Mouse (Mus musculus): Measurements from ENCODE around the gene Smpd2. TPM values are rescaled to one million over a fixed set of nuclear protein-coding genes. Genes with fewer than 3 reads are reported as not detected.

Smpd2 gene
- 35.0 and 37.0 TPM in 2 replicates for polyA plus RNA-seq (2015; fragmentation: Nextera tagmentation; extraction: Ambion mirVana)

GRCm38 (mm10) chr10:41489708-41490517 is at the start of gene Smpd2, which contains the start of gene Ppil6:
Gene Smpd2 (minus strand): TSS chr10:41490369.
Gene Ppil6 (plus strand): TSS chr10:41490439.
- Histone ChIP-seq H3K4me1 (replicated peaks) (peaks cover 39% of the 10 kb centered on the region), H3K27ac (no peak within 1 kb of the TSS), H3K36me3 (peaks cover 30% of the 10 kb centered on the region), H3K9me3 (no peaks in the 10 kb centered on the region), H3K9ac (replicated peaks) (peak within 1 kb of the TSS; percentile 72), H3K4me3 (replicated peaks) (peak within 1 kb of the TSS; percentile 66), H3K4me2 (replicated peaks) (peak within 1 kb of the TSS; percentile 85), H3K27me3 (0 out of 2 replicates have a peak, but pooled peaks cover 3% of the 10 kb centered on the region)
- ATAC-seq, result peak; percentile 95
- under 1% methylated on average over 50 of the region's 50 CpGs for WGBS

GRCm38 (mm10) chr10:41538986-41539385 is 48.8 kb upstream of the Smpd2 start:
- WGBS, result 93% methylated on average over 4 of the region's 4 CpGs
- peaks cover 5% of the 10 kb centered on the region; the same call in 1 of the 2 replicates for H3K4me1 ChIP-seq (replicated peaks)
- H3K4me3 ChIP-seq (replicated peaks), result no peak overlapping the region

GRCm38 (mm10) chr10:41537983-41538330 is 47.8 kb upstream of the Smpd2 start:
- Histone ChIP-seq H3K36me3 (peaks cover 37% of the 10 kb centered on the region), H3K27ac (no peak overlapping the region), H3K4me3 (replicated peaks) (no peak overlapping the region), H3K4me2 (replicated peaks) (no peak overlapping the region), H3K9ac (replicated peaks) (no peak overlapping the region), H3K9me3 (peaks cover 4% of the 10 kb centered on the region), H3K27me3 (peaks cover 24% of the 10 kb centered on the region), H3K4me1 (replicated peaks) (0 out of 2 replicates have a peak, but pooled peaks cover 3% of the 10 kb centered on the region)
- ATAC-seq, result 0 out of 2 replicates have a peak, but pooled peaks have one; percentile 58
- WGBS, result 83% methylated on average over 3 of the region's 3 CpGs

More at GRCm38 (mm10) chr10:41538986-41539385, 48.8 kb upstream of the Smpd2 start:
- no peak for ATAC-seq
- Histone ChIP-seq H3K9me3 (peaks cover 4% of the 10 kb centered on the region), H3K36me3 (peaks cover 27% of the 10 kb centered on the region), H3K9ac (replicated peaks) (no peak overlapping the region), H3K4me2 (replicated peaks) (no peak overlapping the region), H3K27me3 (peaks cover 24% of the 10 kb centered on the region), H3K27ac (no peak overlapping the region)

- H3K36me3 ChIP-seq, result peaks cover 42% of the 10 kb centered on the region
- H3K4me1 ChIP-seq (replicated peaks), result 0 out of 2 replicates have a peak, but pooled peaks cover 3% of the 10 kb centered on the region
- H3K4me2 ChIP-seq (replicated peaks), result no peak overlapping the region
- H3K4me3 ChIP-seq (replicated peaks), result no peak overlapping the region
- 25% methylated on average over 4 of the region's 4 CpGs for WGBS
- peaks cover 4% of the 10 kb centered on the region for H3K9me3 ChIP-seq
- no peak overlapping the region for H3K9ac ChIP-seq (replicated peaks)
- ATAC-seq, result peak; percentile 72
- H3K27me3 ChIP-seq, result peaks cover 21% of the 10 kb centered on the region
- no peak overlapping the region for H3K27ac ChIP-seq
Measured at GRCm38 (mm10) chr10:41537226-41537982, 47.2 kb upstream of the Smpd2 start.

GRCm38 (mm10) chr10:41536714-41537113 is 46.5 kb upstream of the Smpd2 start:
- 97% methylated on average over 1 of the region's 1 CpGs for WGBS
- ATAC-seq, result no peak
- no peak overlapping the region for H3K27ac ChIP-seq
- no peak overlapping the region for H3K4me2 ChIP-seq (replicated peaks)
- H3K36me3 ChIP-seq, result peaks cover 43% of the 10 kb centered on the region
- H3K9me3 ChIP-seq, result peaks cover 4% of the 10 kb centered on the region
- H3K27me3 ChIP-seq, result peaks cover 14% of the 10 kb centered on the region
- 0 out of 2 replicates have a peak, but pooled peaks cover 3% of the 10 kb centered on the region for H3K4me1 ChIP-seq (replicated peaks)
- H3K4me3 ChIP-seq (replicated peaks), result no peak overlapping the region
- H3K9ac ChIP-seq (replicated peaks), result no peak overlapping the region

GRCm38 (mm10) chr10:41535991-41536390 is 45.8 kb upstream of the Smpd2 start:
- Histone ChIP-seq H3K27me3 (peaks cover 12% of the 10 kb centered on the region; the same call in 1 of the 2 replicates), H3K9ac (replicated peaks) (no peak overlapping the region), H3K9me3 (peaks cover 4% of the 10 kb centered on the region), H3K36me3 (peaks cover 49% of the 10 kb centered on the region), H3K4me3 (replicated peaks) (no peak overlapping the region), H3K4me1 (replicated peaks) (0 out of 2 replicates have a peak, but pooled peaks cover 3% of the 10 kb centered on the region), H3K4me2 (replicated peaks) (no peak overlapping the region), H3K27ac (no peak overlapping the region)
- no peak for ATAC-seq
- 95% methylated on average over 2 of the region's 2 CpGs for WGBS

GRCm38 (mm10) chr10:41529972-41530371 is 39.8 kb upstream of the Smpd2 start:
- Histone ChIP-seq H3K4me2 (replicated peaks) (no peak overlapping the region), H3K36me3 (peaks cover 74% of the 10 kb centered on the region), H3K9ac (replicated peaks) (no peak overlapping the region), H3K27ac (no peak overlapping the region), H3K9me3 (peaks cover 4% of the 10 kb centered on the region), H3K4me1 (replicated peaks) (no peaks in the 10 kb centered on the region; the same call in 1 of the 2 replicates), H3K27me3 (no peaks in the 10 kb centered on the region), H3K4me3 (replicated peaks) (no peak overlapping the region)
- no peak for ATAC-seq
- 95% methylated on average over 5 of the region's 5 CpGs for WGBS

GRCm38 (mm10) chr10:41525696-41526095 is 35.5 kb upstream of the Smpd2 start:
- no peak overlapping the region for H3K4me3 ChIP-seq (replicated peaks)
- H3K9me3 ChIP-seq, result no peaks in the 10 kb centered on the region
- H3K36me3 ChIP-seq, result peaks cover 56% of the 10 kb centered on the region
- H3K27ac ChIP-seq, result no peak overlapping the region
- H3K4me2 ChIP-seq (replicated peaks), result no peak overlapping the region
- no peak overlapping the region for H3K9ac ChIP-seq (replicated peaks)
- H3K27me3 ChIP-seq, result no peaks in the 10 kb centered on the region
- 80% methylated on average over 1 of the region's 1 CpGs for WGBS
- ATAC-seq, result no peak
- peaks cover 29% of the 10 kb centered on the region for H3K4me1 ChIP-seq (replicated peaks)

GRCm38 (mm10) chr10:41523386-41523785 is 33.2 kb upstream of the Smpd2 start:
- H3K36me3 ChIP-seq, result peaks cover 36% of the 10 kb centered on the region
- no peak overlapping the region for H3K4me3 ChIP-seq (replicated peaks)
- H3K9me3 ChIP-seq, result no peaks in the 10 kb centered on the region
- H3K27ac ChIP-seq, result no peak overlapping the region
- 82% methylated on average over 3 of the region's 3 CpGs for WGBS
- ATAC-seq, result no peak
- H3K4me2 ChIP-seq (replicated peaks), result no peak overlapping the region
- peaks cover 32% of the 10 kb centered on the region for H3K4me1 ChIP-seq (replicated peaks)
- H3K9ac ChIP-seq (replicated peaks), result no peak overlapping the region
- H3K27me3 ChIP-seq, result no peaks in the 10 kb centered on the region

- 5% methylated on average over 5 of the region's 5 CpGs for WGBS
- Histone ChIP-seq H3K27ac (no peak overlapping the region), H3K9ac (replicated peaks) (peak overlapping the region; percentile 89), H3K9me3 (no peaks in the 10 kb centered on the region), H3K4me1 (replicated peaks) (peaks cover 35% of the 10 kb centered on the region), H3K4me2 (replicated peaks) (peak overlapping the region; percentile 82), H3K36me3 (peaks cover 17% of the 10 kb centered on the region), H3K4me3 (replicated peaks) (peak overlapping the region; percentile 93), H3K27me3 (no peaks in the 10 kb centered on the region)
- ATAC-seq, result no peak
Measured at GRCm38 (mm10) chr10:41520410-41520673, 30.2 kb upstream of the Smpd2 start.

GRCm38 (mm10) chr10:41519640-41520409 is 29.7 kb upstream of the Smpd2 start:
- no peak for ATAC-seq
- no peaks in the 10 kb centered on the region for H3K27me3 ChIP-seq
- no peaks in the 10 kb centered on the region for H3K9me3 ChIP-seq

More at GRCm38 (mm10) chr10:41519640-41520409, 29.7 kb upstream of the Smpd2 start:
- Histone ChIP-seq H3K36me3 (peaks cover 14% of the 10 kb centered on the region), H3K27ac (peak overlapping the region; percentile 97), H3K4me3 (replicated peaks) (peak overlapping the region; percentile 93), H3K4me1 (replicated peaks) (peaks cover 35% of the 10 kb centered on the region), H3K9ac (replicated peaks) (peak overlapping the region; percentile 89), H3K4me2 (replicated peaks) (peak overlapping the region; percentile 82)
- WGBS, result under 1% methylated on average over 65 of the region's 65 CpGs

All from midbrain, embryonic 13.5 days (tissue).